Mouse (Mus musculus) large intestine, adult 2 months (tissue): ENCODE data around the gene Fcmr. TPM values are rescaled to one million over a fixed set of nuclear protein-coding genes. Genes with fewer than 3 reads are reported as not detected.

ENCODE experiments used
- polyA plus RNA-seq: library from polyadenylated mRNA; depleted of rRNA; stranded (reverse); fragments of >200 nt; gene quantifications from 2 replicates; pipeline ENCODE4 v1.2.3, GENCODE M21; 2012; rRNA removed

Fcmr gene
- polyA plus RNA-seq, 1 experiment, result 20.8 TPM

Other genes starting within 250 kb of the Fcmr start
- gene Zp3r, start 236.0 kb upstream of the Fcmr start, polyA plus RNA-seq, result not detected in 2 replicates
- 2.5 and 3.6 TPM in 2 replicates for gene C4bp, start 204.0 kb upstream of the Fcmr start, polyA plus RNA-seq
- not detected in 2 replicates for gene Gm29427, start 149.9 kb upstream of the Fcmr start, polyA plus RNA-seq
- 1.1 and 2.7 TPM in 2 replicates for gene Yod1, start 148.3 kb upstream of the Fcmr start, polyA plus RNA-seq
- 6.6 and 14.1 TPM in 2 replicates for gene Pfkfb2, start 136.4 kb upstream of the Fcmr start, polyA plus RNA-seq
- 40.8 and 74.5 TPM in 2 replicates for gene AA986860, start 133.7 kb upstream of the Fcmr start, polyA plus RNA-seq
- gene Fcamr, start 64.8 kb upstream of the Fcmr start, polyA plus RNA-seq, result 1.7 and 2.3 TPM in 2 replicates
- gene Pigr, start 39.0 kb upstream of the Fcmr start, polyA plus RNA-seq, result 748 and 1,411 TPM in 2 replicates
- not detected in 2 replicates for gene Il24, start 21.8 kb downstream of the Fcmr start, polyA plus RNA-seq
- gene Il20, start 45.8 kb downstream of the Fcmr start, polyA plus RNA-seq, result not detected in 2 replicates
- not detected in 2 replicates for gene Il19, start 74.4 kb downstream of the Fcmr start, polyA plus RNA-seq
- 0.14 and 0.22 TPM in 2 replicates for gene Il10, start 154.2 kb downstream of the Fcmr start, polyA plus RNA-seq
- 61.9 and 66.6 TPM in 2 replicates for gene Mapkapk2, start 232.2 kb downstream of the Fcmr start, polyA plus RNA-seq